Mouse (Mus musculus) 416B (cell line): ENCODE data around the gene a.
"Not testable (repeated sequence)": the region's sequence is repeated elsewhere in the genome, so short reads cannot be mapped to it uniquely, and the experiment has no call there.

ENCODE experiments used
- DNase-seq: peaks from one replicate; pipeline ENCODE4 v3.0.0; 2011; ENCODE audit warnings: low read depth

a gene

DNA sequence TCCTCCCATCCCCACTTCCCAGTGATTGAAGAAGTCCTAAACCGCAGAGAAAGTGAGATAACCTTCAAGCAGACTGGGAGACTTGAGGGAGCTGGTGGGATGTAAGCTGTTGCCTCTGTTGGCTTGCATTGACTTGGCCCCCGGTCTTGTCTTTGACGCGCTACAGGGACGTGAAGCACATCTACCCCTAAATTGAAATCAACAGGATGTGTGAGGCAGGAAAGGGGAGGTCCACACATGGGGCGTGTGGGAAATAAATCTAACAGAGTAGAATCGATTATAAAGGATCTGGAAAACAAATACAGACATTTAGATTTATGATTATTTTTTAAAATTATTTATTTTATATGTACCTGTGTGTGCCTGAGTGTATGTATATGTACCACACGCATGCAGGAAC lies 200.2 kb downstream of the a start:
- no peak for DNase-seq

DNA sequence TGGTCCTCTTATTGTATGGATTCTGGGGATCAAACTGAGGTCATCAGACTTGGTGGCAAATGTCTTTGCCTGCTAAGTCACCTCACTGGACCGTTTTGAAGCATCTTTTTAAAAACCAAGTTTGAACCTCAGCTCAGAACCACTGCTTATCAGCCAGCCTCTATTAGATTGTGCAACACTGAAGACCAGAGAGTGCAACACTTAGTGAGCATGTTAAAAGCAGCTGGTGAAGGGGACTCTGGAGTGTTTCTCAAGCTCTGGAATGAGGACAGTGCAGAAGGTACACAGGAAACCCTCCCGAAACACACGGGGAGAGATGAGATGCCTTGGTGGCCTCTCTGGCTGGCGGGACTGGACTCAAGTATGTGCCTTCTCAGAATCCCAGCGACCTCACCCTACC lies 200.9 kb downstream of the a start:
- peak; percentile 23 for DNase-seq

DNA sequence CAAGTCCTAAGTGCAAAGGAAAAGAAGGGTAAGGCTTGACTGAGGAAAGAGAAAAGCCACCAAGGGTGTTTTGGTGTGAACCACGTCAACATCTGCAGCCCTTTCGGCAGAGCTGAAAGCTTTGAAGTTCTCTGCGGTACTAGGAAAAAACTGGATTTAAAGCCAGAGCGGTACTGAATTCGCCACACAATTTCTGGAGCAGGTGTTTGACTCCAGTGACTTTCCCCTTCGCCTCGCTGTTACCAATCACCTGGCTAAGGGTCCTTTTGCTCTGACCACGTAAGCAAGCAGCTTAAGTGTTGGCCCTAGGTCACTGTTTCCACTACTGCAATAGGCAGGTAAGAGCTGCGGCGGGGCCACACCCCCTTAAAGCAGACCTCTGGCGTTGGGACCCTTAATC lies 214.3 kb downstream of the a start:
- no peak for DNase-seq

DNA sequence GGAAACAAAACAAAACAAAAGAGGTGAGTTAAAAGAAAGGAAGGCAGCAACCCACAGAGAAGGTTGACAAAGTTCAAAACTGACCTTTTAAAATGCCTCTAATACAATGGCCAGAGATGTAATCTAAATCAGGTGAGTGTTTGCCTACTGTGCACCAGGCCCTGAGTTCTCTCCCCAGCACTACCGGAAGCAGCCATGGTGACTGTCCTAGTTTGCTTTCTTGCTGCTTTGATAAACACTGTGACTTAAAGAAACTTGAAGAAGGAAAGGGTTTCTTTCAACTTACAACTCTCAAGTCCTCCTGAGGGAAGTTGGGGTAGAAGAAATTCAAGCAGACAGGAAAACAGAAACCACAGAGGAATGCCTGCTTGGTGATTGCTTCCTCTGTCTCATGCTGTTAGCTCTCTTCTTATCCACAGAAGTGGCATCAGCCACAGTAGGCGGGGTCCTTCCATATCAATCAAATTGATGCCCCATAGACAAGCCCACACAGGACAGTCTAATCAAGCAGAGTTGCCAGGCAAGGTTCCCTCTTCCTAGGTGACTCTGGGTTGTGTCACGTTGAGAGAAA lies 220.0 kb downstream of the a start:
- peak; percentile 91 for DNase-seq

DNA sequence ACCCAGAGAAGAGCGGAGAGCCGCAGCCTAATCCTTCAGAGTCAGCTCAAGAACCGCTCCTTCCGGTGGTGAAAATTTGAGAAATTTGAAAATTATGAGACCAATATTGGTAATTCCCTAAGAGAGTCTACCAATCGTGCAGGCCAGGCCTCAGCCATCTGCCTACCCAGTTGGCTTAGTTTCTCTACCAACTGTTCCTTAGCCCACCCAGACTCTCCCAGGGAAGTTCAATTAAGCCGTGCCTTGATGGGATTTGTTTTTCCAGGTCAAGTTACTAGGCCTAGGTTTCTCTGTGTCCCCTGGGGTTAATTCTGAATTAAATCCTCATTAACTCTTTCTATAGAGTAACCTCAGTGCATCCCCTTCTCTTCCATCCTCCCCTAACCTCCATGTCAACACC lies 221.8 kb downstream of the a start:
- no peak for DNase-seq

DNA sequence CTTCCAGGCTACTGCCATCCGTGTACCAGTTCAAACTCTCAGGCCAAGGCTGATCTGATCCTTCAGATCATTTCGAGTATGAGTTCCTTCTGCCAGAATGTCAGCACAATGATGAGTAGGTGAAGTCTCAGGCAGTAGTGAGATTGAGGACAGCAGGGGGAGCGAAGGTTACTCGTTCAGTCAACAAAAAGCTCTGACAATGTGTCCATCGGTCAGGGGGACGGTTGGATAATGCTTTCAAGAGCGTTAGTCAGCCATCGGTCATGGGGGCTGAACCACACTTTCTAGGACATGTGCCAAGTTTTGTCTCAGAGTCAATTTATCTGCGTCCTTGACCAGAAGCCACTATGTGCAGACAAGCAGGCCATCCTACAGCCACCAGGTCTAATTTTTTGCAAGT lies 225.5 kb downstream of the a start:
- DNase-seq, result not testable (repeated sequence)

DNA sequence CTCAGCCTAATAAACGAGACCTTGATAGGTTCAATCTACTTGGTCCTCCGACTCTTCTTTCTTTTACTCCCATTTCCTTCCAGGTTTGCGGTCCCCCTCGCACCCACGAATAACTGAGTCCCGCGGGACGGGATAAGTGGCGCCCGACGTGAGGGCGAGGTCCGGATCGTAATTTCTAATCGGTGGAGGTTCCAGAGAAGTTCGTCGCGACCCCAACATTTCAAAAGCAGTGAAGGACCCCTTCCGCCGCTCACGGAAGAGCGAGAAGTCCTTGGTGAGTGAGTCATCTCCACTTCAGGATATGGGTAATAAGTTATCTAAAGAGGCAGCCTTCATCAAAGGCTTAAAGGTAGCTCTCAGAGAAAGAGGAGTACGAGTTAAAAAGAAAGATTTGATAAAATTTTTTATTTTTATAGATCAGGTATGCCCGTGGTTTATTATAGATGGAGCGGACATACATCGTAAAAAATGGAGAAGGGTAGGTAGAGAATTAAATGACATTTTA lies 227.1 kb downstream of the a start, which contains the start of gene Gm14226:
Gm14226 (plus strand) TSS at position 16 of the 505 bp plus-strand sequence.
- peak; percentile 57 for DNase-seq

DNA sequence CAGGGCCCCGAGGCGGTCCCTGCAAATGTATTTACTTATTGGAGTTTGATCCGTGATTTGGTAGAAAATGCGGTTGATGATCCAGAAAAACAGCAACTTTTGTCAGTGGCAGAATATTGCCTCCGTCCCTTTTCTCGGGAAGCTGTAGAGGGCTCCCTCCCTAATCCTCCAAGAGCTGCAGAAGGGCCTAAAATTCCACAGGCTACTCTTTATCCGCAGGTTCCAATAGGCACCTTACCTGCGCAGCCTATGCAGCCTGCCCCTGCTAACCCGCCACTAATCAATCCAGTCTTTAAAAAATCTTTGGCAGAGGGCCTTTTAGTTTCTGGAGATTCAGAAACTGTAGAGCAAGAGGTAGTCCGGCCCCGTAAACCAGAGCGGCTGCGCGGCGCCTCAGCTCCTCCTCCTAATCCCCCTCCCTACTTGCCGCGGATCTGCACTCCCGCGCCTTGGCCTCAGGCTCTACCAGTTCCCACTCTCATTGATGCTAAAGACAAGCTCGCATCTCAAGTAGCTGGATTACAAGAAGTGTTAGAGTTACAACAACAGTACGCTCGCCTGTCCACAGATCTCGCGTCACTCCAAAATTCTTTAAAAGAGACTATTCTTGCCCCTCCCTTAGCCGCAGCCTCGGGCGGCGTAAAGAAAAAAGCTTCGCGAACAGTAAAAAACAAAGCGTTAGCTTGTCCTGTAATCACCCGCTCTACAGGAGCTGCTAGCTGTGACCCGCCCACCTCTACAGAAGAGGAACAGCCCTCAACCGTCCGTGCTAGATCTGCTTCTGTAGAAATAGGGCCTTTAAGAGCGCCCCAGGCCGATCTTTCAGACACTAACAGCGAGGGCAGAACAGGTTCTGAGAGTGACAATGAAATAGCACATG lies 227.8 kb downstream of the a start:
- peak; percentile 89 for DNase-seq

DNA sequence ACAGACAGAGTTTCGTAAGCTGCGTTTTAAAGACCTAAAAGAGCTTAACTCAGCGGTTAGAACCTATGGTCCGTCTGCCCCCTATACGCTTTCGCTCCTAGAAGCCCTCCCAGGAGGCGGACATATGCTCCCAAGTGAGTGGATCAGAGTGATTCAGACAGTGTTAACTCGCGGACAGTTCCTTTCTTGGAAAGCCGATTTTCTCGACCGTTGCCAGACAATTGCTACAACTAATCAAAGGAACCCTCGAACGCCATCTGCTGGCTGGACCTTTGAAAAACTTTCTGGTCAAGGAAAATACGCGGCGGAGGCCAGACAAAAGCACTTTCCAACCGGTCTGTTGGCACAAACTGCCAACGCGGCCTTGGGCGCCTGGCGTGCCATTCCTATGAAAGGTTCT lies 228.5 kb downstream of the a start:
- DNase-seq, result peak; percentile 93

DNA sequence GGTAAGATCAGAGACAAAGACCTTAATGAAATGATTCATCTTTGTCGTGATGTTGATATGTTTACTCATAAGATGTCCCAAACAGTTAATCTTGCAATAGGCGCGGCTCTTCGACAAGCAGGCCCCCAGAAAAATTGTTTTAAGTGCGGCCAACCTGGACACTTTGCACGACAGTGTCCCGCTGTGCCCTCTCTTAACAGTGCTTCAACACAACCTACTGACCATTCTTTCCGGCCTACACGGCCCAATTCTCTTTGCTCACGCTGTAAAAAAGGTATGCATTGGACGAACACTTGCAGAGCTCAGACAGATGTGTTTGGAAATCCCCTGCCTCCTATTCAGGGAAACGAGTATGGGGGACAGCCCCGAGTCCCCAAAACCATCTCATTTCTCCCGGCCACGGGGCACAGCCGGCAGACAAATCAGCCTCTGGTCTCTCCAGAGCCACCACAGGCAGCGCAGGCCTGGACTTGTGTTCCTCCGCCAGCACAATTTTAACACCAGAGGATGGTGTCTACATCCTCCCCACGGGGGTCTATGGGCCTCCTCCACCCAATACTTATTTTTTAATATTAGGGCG lies 229.1 kb downstream of the a start:
- not testable (repeated sequence) for DNase-seq

DNA sequence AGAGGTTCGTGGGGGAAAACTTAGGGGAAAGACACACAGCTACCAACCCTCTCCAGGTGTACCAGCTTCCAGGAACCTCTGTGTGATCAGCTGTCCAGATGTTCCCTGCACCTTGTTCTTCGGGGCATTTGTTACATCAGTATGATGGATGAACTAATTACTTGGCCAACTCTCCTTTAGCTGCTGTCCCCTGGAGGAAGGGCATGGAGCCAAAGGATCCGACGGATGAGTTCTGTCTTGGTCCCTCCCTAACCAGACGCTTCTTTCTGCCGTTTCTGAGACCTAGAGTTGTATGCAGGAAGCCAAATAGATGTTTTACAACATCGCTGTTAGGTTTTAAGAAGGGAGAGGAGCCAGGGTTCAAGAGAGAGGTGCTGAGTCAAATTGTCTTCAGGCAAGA lies 239.6 kb downstream of the a start:
- DNase-seq, result no peak

DNA sequence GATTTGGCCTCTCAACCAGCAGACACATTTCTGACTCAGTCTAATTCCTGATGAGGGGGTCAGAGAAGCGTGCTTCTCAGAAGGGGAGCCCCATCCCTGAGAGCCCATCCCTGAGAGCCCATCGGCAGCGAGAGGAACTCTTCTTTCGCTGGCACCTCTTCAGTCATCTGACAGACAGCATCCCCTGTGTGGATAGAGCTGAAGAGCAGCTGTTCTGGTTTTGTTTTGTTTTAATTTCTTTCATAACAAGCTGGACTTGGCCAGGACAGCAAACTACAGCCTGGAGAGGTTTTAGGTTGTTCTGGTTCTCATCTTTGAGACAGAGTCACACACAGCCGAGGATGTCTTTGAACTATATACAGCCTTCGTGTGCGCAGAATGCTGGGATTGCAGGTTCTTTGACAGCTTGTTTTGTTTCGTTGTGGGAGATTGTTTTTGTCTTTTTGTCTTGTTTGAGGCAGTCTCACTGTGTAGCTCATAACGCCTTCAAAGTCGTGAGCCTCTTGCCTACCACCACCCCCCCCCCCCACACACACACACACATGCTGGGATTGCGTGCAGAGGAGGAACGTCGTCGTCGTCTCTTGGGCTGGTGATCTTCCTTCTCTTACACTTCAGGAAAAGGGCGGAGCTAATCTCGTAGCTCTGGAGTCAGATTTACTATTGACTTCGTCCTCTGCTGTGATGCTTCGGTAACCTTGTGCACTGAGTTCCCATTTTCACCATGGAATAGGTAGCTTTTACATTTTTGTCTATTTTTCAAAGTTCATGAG lies 241.9 kb downstream of the a start:
- DNase-seq, result no peak

DNA sequence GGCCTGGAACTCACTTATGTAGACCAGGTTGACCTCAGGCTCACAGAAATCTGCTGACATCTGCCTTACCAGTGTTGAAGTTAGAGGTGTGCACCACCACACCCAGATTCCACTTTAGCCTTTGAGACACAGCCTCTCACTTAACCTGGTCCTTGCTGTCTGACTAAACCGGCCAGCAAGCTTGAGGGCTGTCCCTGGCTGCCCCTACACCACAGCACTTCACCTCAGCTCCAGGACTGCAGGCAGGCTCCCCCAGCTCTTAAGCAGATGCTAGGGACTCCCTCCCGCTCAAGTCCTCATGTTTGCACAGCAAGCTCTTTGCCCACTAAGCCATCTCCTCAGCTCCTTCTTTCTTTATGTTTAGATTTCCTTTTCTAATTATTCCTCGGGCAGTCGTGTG lies 248.8 kb downstream of the a start:
- no peak for DNase-seq

DNA sequence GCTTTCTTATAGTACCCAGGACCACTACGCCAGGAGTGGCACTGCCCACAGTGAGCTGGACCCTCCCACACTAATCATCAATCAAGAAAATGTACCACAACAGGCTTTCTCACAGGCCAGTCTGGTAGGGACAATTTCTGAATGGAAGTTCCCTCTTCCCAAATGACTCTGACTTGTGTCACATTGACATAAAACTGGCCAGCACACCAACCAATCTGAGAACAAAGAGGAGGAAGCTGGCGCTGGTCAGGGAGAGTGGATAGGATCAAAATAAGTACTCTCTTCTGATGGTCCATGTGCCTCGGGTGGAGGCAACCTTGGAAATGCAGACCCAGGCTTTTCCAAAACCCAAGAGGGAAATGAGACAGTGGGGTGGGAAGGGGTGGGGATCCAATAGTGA lies 253.3 kb downstream of the a start:
- DNase-seq, result no peak

DNA sequence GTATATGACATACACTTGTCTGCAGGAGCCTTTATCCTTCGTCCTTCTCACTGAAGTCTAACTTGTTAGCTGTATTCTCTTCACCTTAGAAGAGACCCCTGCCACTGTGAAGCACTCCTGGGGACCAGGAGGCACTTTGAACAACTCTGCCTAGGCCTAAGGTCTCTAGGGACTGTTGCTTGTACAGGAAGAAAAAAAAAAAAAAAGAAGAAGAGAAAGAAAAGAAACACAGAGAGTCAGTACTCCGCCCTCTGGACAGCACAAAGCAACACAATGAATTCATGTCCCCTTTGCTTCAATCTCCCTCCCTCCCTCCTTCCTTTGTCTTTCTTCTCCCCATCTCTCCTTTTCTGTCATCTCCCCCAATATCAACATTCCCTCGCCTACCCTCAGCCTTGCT lies 253.9 kb downstream of the a start:
- no peak for DNase-seq

DNA sequence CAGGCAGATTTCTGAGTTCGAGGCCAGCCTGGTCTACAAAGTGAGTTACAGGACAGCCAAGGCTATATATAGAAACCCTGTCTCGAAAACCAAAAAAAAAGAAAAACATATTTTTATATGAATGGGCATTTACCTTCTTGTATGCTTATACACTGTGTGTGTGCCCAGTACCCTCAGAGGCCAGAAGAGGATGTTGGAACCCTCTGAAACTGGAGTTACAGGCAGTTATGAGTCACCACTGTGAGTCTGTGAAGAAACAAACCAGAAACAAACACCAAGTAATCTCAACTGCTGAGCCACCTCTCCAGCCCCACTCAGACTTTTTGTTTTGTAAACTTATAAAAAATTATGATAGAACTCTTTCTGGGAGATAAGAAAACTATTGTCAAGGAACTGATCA lies 255.6 kb downstream of the a start:
- peak; percentile 83 for DNase-seq

DNA sequence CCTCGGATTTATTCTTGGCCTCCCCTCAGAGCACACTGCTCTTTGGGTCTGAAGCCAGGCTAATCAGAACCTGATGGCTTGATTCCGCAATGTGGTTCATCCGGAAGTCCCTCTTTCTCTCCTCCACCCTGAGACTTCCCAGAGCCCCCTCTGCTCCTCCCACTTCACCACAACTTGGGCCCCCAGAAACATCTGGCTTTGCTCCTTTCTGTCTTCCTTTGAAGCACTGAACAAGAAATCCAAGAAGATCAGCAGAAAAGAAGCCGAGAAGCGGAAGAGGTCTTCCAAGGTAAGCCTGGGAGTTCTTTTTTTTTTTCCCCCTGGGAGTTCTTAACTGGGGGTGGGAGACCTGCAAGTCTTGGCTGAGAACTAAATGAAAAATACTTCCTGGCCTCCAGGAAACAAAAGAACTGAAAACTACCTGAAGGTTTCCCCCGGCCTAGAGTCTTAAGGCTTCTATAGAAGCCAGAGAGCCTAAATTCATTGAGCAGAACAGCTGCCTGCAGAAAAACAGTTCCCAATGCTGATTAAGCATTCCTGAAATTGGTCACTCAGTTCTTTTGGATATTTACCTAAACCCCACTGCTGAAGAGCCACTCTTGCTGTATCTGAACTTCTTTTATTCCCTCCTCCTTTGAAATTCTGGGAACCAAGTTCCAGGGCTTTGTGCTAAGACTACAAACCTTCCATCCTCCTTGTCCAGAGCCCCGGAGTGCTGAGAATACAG lies 256.4 kb downstream of the a start:
- DNase-seq, result no peak

DNA sequence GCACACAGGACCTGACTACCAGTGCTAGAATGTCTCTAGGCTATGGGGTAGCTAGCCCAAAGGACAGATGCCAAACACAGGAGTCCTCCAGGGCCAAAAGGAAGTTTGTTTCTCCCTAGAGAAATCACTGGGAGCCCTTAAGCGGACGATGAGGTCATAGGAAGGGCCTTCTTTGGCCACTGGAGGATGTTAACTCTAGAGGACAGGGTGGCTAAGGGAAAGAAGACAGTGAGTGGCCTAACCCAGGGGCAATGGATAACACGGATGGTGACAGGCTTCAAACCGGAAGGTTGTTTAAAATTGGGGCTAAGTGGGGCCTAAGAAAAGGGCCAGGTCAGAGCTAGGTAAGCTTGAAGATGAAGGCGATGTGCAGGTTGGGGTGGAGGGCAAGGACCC lies 258.9 kb downstream of the a start:
- peak; percentile 49 for DNase-seq

DNA sequence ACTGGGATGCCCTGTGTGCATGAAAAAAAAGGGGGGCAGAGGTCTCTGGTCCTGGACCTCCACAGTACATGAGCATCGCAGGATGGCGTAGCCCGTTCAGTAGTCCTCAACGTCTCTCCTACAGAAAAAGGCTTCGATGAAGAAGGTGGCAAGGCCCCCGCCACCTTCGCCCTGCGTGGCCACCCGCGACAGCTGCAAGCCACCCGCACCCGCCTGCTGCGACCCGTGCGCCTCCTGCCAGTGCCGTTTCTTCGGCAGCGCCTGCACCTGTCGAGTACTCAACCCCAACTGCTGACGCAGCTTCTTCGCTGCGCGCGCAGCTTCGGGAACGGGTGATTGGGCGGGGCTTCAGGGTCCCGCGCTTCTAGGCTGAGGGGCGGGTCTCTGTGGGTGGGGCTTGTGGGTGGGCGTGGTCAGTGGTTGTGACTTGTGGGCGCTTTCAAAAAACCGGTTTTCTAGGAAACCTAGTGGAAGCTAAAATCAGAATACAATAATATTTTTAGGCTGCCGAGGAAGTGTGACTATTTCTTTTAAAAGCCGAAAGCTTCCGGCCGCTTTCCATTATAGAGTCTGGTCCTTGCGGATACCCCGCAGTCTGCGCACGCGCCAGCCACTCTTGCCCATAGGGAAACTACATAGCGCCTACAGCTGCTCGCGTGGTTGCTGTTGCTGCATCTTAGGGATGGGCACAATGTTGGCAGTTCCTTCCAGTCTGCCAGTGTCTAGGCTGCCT lies 259.5 kb downstream of the a start:
- peak; percentile 95 for DNase-seq

DNA sequence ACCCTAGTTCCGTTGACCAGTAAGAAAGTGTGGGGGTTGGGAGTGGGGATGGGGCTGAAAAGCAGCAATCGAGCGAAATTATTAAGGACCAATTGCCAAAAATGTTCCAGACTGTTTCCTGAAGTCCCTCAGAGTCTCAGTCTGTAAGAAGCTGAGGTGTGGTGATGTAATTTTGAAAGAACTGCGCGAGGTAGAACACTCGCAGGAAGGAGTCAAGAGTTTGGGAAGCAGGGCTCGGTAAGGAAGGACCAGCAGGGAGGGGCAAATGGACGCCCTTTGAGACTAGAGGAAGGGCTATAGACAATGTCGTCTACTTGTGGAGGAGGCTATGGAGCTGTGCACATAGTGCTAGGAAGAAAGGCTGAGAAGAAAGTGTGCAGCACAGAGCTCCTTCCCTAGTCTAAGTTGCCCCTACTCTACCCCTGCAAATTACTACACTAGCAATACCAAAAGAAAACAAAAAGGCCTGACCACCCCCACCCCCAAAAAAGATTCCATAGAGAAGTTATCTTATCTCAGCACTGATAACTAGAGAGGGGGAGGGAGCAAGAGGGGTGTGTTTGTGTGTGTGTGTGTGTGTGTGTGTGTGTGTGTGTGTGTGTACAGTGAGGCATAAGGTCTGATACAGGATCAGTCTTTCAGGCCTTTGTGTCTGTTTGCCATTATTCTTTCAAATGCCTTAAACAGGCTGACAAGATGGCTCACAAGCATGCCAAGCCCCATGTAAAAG lies 260.6 kb downstream of the a start:
- no peak for DNase-seq
